Mouse (Mus musculus): ENCODE data around the gene Slit1.

Slit1 gene

DNA sequence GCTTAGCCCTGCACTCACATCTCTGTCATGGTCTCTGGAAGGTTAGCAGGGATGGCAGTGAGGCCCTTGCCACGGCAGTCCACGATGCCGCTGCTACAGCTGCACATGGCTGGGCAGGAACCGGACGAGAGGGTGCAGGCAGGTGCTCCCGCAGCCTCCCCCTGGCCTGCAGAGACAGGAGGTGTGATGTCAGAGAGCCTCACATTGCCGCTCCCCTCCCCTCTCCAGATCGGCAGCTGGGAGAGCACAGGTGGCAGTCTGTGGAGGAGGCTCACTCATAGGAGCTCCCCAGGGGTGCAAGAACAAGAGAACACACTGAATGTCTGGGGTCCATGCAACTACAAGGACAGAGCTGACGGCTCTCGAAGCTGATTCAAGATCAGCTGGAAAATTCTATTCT, 94.1 kb downstream of the Slit1 start:
- DNase-seq, result peak; percentile 72

DNA sequence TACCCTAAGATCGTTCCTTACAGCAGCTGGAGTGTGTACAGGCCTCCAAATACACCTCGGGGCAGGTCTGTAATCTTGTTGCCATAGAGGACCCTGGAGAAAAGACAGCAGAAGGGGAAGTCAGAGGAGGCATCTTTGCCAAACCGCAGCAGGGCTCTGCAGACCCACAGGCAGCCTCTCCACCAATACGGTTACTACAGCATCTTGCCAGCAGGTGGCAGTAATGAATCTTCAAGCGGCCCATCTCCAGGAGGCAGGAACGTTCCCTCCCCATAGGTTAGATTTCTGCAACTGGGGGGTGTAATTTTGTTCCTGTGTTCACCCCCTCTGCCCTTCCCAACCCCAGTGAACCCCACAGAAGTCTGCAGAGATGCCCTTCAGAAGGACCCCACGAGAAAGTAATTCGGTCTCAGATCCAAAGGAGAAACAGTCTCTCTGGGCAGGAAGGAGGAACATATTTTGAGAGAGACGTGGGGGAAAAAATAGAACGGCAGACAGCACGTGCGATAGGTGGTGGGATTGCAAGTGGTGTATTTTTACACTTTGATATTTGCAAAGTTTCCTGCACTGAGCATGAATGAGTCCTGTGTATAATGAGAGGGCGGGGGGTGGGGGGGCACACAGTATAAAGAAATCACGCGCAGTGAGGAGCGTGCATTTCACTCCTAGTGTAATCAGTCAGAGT, 96.4 kb downstream of the Slit1 start:
- DNase-seq, result peak; percentile 88

DNA sequence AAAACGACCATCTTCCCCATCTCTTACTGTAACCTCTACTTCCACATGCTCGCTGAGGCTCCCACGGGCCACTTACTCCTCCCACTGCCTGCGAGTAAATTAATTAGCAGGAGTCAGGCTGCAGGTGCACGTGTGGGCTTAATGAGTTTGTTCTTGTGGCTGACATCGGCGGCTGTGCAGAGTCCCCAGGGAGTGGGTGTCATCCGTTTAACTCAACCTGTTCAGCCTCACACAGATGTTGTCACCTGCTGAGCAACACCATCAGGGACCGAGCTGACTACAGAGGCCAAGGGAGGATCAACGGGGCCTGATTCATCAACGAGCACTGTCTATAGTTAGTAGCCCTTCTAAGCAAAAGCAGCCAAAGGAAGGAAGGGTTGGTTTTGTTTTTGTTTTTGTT, 100.5 kb downstream of the Slit1 start:
- no peak for DNase-seq

DNA sequence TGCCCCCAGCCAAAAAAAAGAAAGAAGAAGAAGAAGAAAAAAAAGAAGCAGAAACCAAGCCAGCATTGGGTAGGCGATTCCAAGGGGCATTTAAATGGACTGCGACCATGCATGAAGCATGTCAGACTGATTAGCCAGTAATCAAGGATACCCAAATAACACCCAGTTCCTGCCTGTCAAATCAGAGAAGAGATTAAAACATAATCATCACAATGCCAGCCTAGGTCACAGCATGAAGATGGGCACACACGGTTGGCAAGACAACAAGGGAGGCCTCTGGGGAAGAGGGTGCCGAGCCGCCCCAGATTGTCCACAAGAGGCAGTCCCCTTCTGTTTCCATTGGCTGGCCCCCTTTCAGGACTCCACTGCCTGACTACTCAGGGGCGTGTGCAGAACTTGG, 108.5 kb downstream of the Slit1 start:
- DNase-seq, result no peak

DNA sequence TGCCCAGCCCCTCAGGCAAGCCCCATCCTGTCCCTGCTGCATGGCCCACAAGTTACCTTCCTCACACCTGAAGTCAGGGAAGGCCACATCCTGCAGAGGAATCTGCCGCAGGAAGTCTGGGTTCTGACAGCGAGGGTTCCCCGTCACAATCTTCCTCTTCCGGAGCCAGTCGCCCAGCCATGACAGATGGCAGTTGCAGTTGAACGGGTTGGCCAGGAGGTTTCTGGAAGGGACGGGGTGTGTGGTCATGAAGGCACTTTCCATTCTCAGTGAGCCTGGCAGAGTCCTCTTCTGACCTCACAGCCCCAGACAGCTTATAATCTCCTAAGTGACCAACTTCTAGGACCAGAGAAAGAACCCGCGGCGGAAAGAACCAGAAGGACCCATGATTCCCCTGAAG, 109.4 kb downstream of the Slit1 start:
- DNase-seq, result peak; percentile 34

DNA sequence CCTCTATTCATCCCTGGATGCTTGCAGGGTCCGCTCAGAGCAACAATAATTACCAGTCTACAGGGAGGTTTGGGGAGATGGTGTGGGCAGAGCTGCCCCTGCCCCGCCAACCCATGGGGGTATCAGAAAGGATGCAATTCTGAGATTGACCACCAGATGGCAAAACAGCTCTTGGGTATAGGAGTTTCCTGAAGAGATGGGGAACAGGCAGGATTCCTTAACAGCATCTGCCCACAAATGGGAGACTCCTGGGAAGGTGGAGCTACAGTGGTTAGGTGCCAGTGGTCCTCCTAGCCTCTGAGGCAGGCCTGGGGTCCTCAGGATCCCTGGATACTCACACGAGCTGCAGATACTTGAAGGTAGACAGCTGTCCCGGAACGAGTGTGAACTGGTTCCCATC, 113.9 kb downstream of the Slit1 start:
- DNase-seq, result peak; percentile 65

DNA sequence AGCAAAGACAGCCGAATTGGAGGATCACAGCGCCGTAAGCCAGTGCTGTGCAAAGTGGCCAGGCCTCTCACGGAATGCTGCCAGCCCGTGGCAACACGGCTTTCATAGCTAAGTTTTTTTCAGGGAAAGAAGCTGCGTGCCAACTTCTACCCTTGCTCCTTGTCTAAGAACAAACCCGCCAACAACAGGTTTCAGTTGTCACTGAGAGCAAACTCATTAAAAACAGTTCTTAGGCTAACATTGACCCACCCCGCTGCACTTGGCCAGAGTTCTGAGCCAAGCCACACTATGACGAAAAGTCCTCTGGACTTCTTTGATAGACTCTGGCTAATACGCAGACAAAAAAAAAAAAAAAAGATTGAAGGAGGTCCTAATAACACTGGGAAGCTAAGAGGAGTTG, 114.5 kb downstream of the Slit1 start:
- DNase-seq, result no peak

DNA sequence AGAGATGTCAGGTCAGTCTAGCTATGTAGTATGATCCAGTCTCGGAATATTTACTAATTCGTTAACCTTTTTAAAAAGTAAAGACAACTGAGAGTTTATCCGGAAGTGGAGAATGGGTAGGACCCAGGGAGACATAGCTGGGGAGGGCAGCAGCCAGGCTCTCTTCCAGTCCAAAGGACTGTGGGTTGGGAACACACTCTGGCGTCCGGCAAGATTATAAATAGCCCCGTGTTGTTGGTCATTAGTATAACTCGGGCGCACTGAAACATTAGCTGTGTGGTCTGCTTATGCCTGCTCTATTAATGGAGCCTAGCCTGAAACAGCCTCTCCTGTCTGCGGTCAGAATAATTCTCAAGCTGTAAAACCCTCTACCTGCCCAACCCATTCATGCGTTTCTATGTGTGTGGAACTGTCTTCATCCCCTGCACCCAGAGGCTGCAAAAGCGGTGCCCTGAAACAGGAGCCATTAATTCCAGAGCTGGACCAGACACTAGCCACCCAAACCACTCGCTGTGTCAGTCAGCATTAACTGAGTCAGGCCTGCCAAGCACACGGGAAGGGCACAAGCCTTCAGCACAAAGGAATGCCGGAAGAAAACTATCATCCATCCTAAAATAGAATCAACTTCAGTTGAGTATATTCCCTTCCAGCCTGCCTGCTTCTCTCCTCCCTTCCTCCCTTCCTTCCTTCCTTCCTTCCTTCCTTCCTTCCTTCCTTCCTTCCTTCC, 122.9 kb downstream of the Slit1 start:
- DNase-seq, result no peak

DNA sequence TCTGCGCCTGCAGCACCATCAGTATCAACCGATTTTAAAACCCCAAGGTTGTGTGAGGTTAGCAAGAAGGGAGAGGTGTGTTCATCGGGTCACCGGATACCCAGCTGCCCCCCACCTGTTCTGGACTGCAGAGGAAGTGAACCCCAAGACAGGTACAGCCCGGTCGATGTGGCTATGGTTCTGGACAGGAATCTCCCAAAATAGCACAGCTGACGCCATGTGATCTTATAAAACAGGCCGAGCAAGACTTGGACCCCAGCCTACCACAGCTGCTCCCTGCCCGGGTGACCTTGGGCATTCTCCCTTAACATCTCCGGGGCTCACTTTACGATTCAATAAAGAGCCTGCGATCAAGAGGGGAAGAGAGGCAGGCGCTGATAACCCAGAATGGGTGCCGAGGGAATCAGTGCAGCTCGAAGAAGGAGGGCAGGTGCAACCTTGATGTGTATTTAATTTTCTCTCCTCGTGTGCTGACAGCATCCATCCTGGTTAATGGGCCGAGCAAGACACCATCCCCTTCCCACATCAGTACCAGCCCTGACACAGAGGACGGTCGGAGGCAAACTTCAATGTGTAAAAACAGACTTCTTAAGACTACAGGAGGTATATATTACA, 124.6 kb downstream of the Slit1 start:
- no peak for DNase-seq

DNA sequence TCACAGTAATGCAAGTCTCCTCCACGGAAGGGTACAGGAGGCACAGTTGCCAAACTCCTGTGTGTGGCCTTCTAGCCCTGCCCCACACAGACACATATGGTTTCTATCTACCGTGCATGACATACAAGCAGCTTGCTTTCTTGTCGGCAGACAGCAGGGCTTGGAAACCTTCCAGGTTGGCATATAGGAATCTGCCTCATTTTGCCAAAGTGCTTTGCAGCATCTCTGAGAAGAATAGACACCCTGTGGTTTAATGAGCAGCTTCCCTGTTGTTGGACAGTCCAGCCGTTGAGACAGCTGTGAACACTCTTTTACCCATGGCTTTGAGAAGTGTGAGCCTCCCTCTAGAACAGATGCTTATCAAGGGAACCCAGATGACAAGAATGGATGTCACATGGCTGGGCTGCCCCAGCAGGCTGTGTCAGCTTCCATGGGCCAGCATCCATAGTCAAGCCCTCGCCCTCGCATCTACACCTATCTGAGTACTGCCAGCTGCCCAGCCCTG, 125.3 kb downstream of the Slit1 start:
- no peak for DNase-seq

DNA sequence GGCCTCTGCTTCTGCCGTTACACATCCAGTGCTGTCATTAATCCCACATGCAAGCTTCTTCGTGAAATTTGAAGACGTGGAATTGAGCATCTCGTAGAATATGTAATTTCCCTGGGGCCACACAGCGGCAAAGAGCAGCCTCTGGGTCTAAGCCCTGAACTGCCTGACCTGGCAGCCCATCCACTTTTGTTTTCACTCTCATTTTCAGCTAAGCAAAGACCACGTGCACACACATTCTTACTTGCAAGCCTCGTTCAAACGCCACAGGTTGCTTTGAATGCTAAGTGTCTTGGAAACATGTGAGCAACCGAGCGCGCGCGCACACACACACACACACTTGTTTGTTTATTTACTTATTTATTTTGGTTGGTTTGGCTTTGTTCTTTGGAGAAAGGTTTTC, 126.4 kb downstream of the Slit1 start:
- no peak for DNase-seq

DNA sequence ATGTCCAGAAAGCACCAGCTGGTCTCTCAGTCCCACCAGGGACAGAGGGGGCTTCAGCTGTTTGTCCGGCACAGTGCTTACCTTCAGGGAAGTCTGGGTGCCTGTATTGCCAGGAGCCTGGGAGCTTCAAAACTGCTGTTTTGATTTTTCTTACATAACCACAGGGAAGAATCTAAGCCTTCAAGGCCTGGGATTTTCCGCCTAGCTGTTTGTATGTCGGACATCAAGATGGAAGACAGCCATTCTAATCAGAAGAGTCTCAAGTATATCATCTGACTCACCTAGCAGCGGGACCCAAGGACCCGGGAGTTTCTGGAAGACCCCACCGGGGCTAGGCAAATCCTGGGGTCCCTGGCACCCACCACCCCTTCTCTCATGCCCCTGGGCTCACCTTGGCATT, 127.2 kb downstream of the Slit1 start:
- no peak for DNase-seq

DNA sequence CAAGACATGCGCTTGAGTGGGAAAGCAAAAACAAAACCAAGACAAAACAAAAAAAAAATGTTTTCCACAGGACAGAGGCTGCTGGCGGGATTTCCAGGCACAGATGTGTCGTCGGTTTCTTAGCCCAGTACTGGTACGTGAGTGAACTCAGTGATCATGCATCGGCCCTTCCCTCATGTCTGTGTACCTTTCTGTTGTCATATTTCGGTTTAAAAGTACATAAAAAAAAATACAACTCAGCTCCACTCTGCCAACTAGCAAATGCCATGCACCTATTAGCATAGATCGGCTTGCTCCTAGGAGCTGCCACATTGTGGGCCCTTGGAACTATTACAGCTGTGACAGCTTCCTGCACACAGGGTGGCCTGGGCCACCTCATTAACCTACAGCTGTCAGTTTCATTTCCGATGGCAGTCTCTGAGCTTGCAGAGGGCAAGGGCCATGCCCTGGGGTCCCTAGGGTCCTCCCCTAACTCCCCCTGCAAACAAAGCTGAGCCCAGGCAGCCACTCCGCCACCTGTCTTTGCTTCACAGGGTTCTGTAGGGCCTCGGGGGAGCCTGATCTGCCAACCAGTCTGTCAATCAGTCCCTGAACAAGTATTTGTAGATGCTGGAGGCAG, 127.8 kb downstream of the Slit1 start:
- no peak for DNase-seq

DNA sequence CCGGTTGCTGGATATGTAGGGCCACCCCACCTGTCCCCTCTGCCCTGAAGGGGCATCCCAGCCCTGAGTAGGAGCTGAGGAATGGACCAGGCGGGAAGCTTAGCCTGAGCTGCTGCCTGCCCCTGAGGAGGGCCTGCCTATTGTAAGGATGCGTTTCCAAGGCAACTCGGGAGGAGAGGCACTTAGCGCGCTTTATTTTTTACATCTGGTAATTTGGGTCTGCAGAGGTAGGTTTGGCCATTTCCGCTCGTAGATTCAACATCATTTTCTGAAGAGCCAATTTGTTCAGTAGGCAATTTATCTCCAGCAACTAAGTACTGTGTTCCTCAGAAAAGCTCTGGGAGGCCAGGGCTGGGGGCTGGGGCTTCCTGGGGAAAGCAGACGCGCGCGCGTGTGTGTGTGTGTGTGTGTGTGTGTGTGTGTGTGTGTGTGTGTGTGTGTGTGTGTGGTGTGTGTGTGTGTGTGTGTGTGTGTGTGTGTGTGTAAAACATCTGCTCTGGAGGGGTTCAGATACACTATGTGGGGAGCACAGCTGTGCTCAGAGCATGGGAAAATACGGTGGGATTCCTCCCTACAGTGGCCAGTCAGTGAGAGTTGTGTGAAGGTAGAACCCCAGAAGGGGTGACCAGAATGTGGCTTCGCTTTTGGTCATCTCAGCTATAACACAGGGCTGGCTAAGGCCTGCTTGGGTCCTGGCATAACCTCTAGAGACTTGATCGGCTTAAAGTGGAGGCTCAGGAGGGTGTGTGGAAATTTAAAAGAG, 130.0 kb downstream of the Slit1 start:
- no peak for DNase-seq

DNA sequence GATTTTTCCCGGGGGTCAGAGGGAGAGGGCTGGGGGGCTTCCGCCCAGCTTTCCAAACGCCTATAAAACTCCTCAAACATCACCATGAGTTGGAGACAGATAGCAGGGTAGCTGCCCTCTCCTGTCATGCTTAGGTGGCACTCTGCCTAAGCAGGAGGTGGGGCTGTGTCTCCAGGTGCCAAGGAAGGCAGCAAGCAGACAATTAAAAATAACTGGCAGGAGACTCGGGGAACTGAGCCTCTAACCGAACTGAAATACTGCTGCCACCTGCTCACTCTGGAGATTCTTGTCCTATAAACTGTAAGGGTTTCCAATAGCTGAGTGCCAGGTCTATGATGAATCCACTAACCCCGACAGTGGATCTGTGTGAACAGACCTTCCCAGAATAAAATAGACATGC, 131.8 kb downstream of the Slit1 start:
- no peak for DNase-seq

DNA sequence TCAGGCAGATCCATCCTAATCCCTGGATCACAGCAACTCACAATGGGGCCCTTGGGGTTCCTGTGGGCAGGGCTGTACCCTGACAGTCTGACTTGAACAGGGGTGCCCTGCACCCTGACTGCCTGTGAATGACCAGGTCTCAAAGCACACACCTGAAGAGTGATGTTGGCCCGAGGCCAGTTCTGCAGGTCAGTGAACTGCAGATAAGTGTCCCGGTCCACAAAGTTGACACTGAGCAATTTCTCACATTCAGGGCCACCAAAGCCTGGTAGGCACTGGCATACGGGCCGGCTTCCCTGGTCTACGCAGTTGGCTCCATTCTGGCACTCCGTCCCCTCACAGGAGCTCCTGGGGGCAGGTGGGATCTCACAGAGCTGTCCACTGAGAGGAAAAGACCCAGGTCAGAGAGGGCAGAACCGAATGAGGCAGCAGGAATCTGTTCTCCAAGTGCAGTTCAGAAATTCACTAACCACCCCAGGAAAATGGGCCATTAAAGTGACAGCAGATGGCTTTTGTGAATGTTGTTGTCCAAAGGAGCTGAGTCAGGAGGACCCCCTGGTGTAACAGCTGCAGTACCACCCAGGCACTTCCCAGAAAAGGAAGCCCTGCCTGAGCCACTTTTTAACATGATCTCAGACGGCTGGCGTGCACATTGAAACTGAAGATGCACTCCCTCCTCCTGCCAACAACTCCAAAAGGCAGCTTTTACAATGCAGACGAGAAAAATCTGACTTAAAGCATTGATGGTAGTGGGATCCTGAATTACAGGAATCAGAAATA, 137.1 kb downstream of the Slit1 start:
- no peak for DNase-seq

DNA sequence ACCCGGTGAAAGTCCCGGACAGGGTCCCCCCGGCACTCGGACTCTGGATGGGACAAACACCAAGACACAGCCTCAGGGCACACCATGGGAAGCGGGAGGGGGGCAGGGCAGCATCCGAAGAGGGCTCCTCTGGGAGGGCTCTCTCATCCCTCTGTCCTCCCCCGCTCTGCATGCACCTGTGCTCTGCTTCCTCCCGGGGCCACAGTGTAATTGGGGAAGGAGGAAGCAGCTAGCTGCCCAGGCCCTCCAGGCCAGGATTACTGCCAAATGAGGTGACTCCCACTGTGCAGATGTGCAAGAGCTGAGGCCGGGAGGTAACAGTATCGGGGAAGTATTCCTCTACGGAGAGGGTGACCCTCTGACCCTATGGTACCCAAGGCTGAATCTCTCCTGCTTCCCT, 142.8 kb downstream of the Slit1 start:
- DNase-seq, result no peak

DNA sequence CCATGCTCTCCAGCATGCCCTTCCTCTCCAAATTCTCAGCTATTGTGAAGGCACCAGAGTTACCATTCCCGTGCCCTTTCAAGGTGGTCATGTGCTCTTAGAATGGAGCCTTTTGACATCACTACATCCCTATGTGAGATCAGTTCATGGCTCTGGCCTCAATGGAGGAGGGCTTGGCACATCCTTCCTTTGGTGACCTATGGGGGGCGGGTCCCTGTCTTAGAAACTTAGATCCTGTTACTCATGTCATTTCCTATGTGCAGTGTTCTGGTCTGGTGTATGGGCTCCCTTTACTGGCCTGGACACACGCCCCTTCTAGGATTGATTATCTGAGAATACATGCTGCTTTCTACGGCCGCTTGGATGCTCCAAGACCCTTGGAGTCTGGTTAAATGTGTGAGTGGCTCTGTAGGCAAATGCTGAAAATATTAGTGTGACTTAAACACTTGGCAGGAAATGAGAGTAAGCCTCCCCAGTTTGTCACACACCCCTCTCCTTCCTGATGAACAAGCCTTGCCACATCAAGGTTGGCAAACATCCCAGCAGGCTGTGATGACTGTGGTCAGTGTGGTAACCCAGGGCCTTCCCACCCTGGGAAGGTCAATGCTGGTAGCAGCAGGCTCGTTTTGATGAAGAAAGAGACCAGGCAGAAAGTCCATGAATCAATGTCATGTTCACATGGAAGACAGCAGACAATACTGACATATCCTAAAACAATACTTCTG, 146.1 kb downstream of the Slit1 start:
- no peak for DNase-seq

DNA sequence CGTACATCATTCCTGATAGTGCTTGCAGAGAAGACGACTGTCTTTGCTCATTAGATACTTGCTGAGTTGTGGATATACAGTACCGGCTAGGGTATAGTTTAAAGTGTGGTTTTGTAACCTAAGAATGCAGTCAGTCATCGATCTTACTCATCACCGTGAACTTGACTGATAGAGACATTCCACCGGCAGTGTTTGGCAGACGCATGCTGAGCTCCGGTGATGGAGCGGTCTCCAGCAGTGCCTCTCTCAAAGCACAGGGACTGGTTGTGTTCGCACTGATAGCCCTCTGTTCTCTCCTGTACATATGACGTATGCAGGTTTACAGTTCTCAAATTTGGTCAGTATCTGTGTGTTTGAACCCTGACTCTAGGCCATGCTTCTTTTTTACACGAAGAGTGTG, 151.7 kb downstream of the Slit1 start:
- no peak for DNase-seq

DNA sequence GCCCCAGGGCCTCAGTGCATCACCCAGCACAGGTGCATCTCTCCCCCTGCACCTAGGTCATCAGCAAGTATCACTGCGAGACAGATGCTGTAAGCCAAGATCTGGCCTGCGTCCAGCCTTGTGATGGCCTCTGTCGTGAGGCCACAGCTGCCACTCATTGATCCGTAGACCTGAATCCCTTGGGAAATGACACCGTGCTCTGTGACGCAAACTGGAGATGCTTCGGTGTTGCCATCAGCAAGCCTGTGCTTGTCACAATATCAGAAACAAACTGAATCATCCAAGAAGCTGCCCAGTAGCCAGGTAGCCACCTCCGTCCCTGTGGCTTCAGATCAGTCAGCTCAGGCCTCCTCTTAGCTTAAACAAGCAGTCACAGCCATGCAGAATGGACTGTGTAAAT, 153.8 kb downstream of the Slit1 start:
- no peak for DNase-seq

DNA sequence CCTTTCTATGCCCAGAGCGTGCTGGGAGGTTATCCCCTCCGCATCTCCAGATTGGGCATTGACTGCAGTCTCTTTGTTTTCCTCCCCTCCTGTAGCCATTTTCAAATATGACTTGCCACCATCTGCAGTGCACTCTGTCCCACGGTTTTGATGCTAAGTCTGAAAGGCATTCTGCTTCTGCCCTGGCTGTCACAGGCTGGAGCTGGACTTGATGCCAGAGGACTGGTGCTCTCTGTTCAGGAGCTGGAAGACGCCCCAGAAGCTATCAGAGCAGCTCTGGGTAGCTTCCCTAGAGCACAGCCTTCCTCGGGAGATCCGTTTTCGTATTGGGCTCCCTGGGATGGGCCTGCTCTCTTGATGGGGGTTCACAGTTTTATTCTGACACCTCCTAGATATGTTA, 154.4 kb downstream of the Slit1 start:
- DNase-seq, result no peak
